Mouse (Mus musculus) forebrain, embryonic 16.5 days (tissue): ENCODE measurements around the gene Tmem222. TPM values are rescaled to one million over a fixed set of nuclear protein-coding genes. Genes with fewer than 3 reads are reported as not detected.

ENCODE experiments used
- ATAC-seq: fragments of 200-750 bp; cut with Nextera tagmentation; 2 replicates; pipeline ENCODE4 v1.8.0; 2017; ENCODE audit warnings: mild to moderate bottlenecking, moderate library complexity
- H3K27ac ChIP-seq: fragments of 300-500 bp; sonication (generic); 2 replicates; pipeline ENCODE4 v1.5.1; 2014; ENCODE audit warnings: low read length, control low read depth
- H3K27me3 ChIP-seq: fragments of 300-500 bp; sonication (generic); replicated peaks from 2 replicates; pipeline ENCODE4 v1.6.1; 2014; ENCODE audit warnings: low read length; ENCODE audit not compliant: control insufficient read depth, insufficient read depth
- H3K36me3 ChIP-seq: fragments of 300-500 bp; sonication (generic); 2 replicates; pipeline ENCODE4 v1.6.1; 2014; ENCODE audit not compliant: control insufficient read depth, insufficient read depth
- H3K4me1 ChIP-seq: fragments of 300-500 bp; sonication (generic); replicated peaks from 2 replicates; pipeline ENCODE4 v1.6.1; 2014; ENCODE audit warnings: low read length; ENCODE audit not compliant: control insufficient read depth, insufficient read depth
- H3K4me2 ChIP-seq: fragments of 300-500 bp; sonication (generic); 2 replicates; pipeline ENCODE4 v1.6.1; 2014; ENCODE audit warnings: mild to moderate bottlenecking, low read length, control low read depth
- H3K4me3 ChIP-seq: fragments of 300-500 bp; sonication (generic); replicated peaks from 2 replicates; pipeline ENCODE4 v1.5.1; 2014; ENCODE audit warnings: mild to moderate bottlenecking, low read length, control low read depth
- H3K9ac ChIP-seq: fragments of 300-500 bp; sonication (generic); replicated peaks from 2 replicates; pipeline ENCODE4 v1.6.1; 2014; ENCODE audit warnings: low read depth, low read length, control low read depth
- H3K9me3 ChIP-seq: fragments of 300-500 bp; sonication (generic); 2 replicates; pipeline ENCODE4 v1.6.1; 2016; ENCODE audit warnings: low read length; ENCODE audit not compliant: control insufficient read depth
- WGBS: fragments of 180-500 bp; shearing (Covaris S2); extraction: QIAGEN DNeasy Blood & Tissue Kit; methylation state at CpG from one replicate; pipeline ENCODE4 v1.1.7; 2014; 5-methylcytosine and 5-hydroxymethylcytosine counted together
- polyA plus RNA-seq: library from polyadenylated mRNA; unstranded; fragments of >200 nt; fragmentation: Nextera tagmentation; extraction: Ambion mirVana; gene quantifications from 2 replicates; pipeline ENCODE4 v1.2.1, GENCODE M21; 2015

Gene Tmem222
- polyA plus RNA-seq, 1 experiment from 2014 or later, result 124 TPM

GRCm38 (mm10) chr4:133218745-133219144 is 58.8 kb downstream of the Tmem222 start:
- Histone ChIP-seq H3K27ac (no peak overlapping the region), H3K4me3 (no peak overlapping the region), H3K4me2 (no peak overlapping the region), H3K4me1 (peaks cover 3% of the 10 kb centered on the region; the same call in 1 of the 2 replicates), H3K9me3 (no peaks in the 10 kb centered on the region), H3K9ac (no peak overlapping the region), H3K27me3 (peaks cover 8% of the 10 kb centered on the region), H3K36me3 (no peaks in the 10 kb centered on the region)
- no peak for ATAC-seq
- 88% methylated on average over 3 of the region's 3 CpGs for WGBS

DNA sequence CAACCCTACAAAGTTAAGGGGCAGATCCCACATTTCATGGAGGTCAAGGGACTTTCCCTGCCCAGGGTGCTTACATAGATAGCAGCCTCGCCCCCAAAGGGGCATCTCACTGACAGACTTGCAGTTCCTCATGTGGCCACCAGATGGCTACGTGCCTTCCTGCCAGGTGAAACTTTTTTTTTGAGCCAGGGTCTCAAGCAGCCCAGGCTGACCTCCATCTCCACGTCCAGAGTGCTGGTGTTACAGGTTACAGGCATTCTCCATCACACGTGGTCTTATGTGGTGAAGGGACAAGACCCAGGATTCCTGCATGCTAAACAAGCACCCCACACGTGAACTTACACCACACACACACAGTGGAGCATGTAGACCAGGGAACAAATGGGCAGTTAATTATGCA is 60.0 kb downstream of the Tmem222 start:
- H3K36me3 ChIP-seq, result no peaks in the 10 kb centered on the region
- no peaks in the 10 kb centered on the region for H3K9me3 ChIP-seq
- under 1% methylated on average over 5 of the region's 5 CpGs for WGBS
- H3K4me2 ChIP-seq, result no peak overlapping the region
- H3K27me3 ChIP-seq, result peaks cover 10% of the 10 kb centered on the region
- no peak overlapping the region for H3K4me3 ChIP-seq
- no peak overlapping the region for H3K27ac ChIP-seq
- H3K9ac ChIP-seq, result no peak overlapping the region
- no peak for ATAC-seq
- H3K4me1 ChIP-seq, result peaks cover 11% of the 10 kb centered on the region

Other genes starting within 250 kb of the Tmem222 start
- 27.0 and 31.5 TPM in 2 replicates for gene Wasf2, start 147.3 kb downstream of the Tmem222 start, polyA plus RNA-seq
- gene Cd164l2, start 65.7 kb downstream of the Tmem222 start, polyA plus RNA-seq, result 0.88 and 1.1 TPM in 2 replicates
- gene Gpr3, start 65.3 kb downstream of the Tmem222 start, polyA plus RNA-seq, result 0.57 and 1.4 TPM in 2 replicates
- gene Map3k6, start 37.0 kb downstream of the Tmem222 start, polyA plus RNA-seq, result 2.1 and 2.3 TPM in 2 replicates
- gene Sytl1, start 14.7 kb downstream of the Tmem222 start, polyA plus RNA-seq, result 0.47 and 0.52 TPM in 2 replicates
- 16.2 and 19.3 TPM in 2 replicates for gene Wdtc1, start 75.7 kb upstream of the Tmem222 start, polyA plus RNA-seq
- 8.1 and 10.7 TPM in 2 replicates for gene Slc9a1, start 91.9 kb upstream of the Tmem222 start, polyA plus RNA-seq
- 0.09 and 0.14 TPM in 2 replicates for gene Tent5b, start 202.3 kb upstream of the Tmem222 start, polyA plus RNA-seq
- 6.5 and 9.2 TPM in 2 replicates for gene Trnp1, start 220.8 kb upstream of the Tmem222 start, polyA plus RNA-seq
- 0.35 and 0.44 TPM in 2 replicates for gene Kdf1, start 241.2 kb upstream of the Tmem222 start, polyA plus RNA-seq